Mouse (Mus musculus) kidney, postnatal 0 days (tissue): ENCODE measurements around the gene Ciao2a. TPM values are rescaled to one million over a fixed set of nuclear protein-coding genes. Genes with fewer than 3 reads are reported as not detected.

Experiments used
- ATAC-seq: fragments of 200-750 bp; cut with Nextera tagmentation; replicated peaks from 2 replicates; pipeline ENCODE4 v1.8.0; 2017; ENCODE audit warnings: low read depth, moderate number of reproducible peaks, moderate TSS enrichment, moderate library complexity; ENCODE audit not compliant: low FRiP score
- DNase-seq: peaks from one replicate; pipeline ENCODE4 v3.0.0-alpha.2; 2016; ENCODE audit warnings: low spot score
- H3K27ac ChIP-seq: fragments of 300-500 bp; sonication (generic); 2 replicates; pipeline ENCODE4 v1.5.1; 2014; ENCODE audit warnings: mild to moderate bottlenecking
- H3K27me3 ChIP-seq: fragments of 300-500 bp; sonication (generic); 2 replicates; pipeline ENCODE4 v1.6.1; 2014; ENCODE audit warnings: low read length, mixed read lengths; ENCODE audit not compliant: insufficient read depth
- H3K36me3 ChIP-seq: fragments of 300-500 bp; sonication (generic); 2 replicates; pipeline ENCODE4 v1.6.1; 2014; ENCODE audit warnings: low read length, mixed read lengths; ENCODE audit not compliant: insufficient read depth
- H3K4me1 ChIP-seq: fragments of 300-500 bp; sonication (generic); replicated peaks from 2 replicates; pipeline ENCODE4 v1.6.1; 2014; ENCODE audit warnings: antibody characterized with exemption, low read length, mixed read lengths; ENCODE audit not compliant: insufficient read depth
- H3K4me2 ChIP-seq: fragments of 300-500 bp; sonication (generic); 2 replicates; pipeline ENCODE4 v1.6.1; 2014; ENCODE audit warnings: mild to moderate bottlenecking, low read length, moderate library complexity, mixed read lengths
- H3K4me3 ChIP-seq: fragments of 300-500 bp; sonication (generic); replicated peaks from 2 replicates; pipeline ENCODE4 v1.5.1; 2014; ENCODE audit warnings: low read depth, low read length
- H3K9ac ChIP-seq: fragments of 300-500 bp; sonication (generic); 2 replicates; pipeline ENCODE4 v1.6.1; 2014; ENCODE audit warnings: low read depth, low read length
- H3K9me3 ChIP-seq: fragments of 300-500 bp; sonication (generic); replicated peaks from 2 replicates; pipeline ENCODE4 v1.6.1; 2016; ENCODE audit warnings: low read length, inconsistent platforms, mixed read lengths
- CTCF ChIP-seq: IDR thresholded peaks from 2 replicates; pipeline ENCODE4 v1.5.1; 2016; ENCODE audit warnings: antibody characterized with exemption, low read depth, mild to moderate bottlenecking, moderate library complexity
- WGBS: fragments of 180-500 bp; shearing (Covaris S2); extraction: QIAGEN DNeasy Blood & Tissue Kit; methylation state at CpG from one replicate; pipeline ENCODE4 v1.1.7; 2014; 5-methylcytosine and 5-hydroxymethylcytosine counted together
- polyA plus RNA-seq: library from polyadenylated mRNA; unstranded; fragments of >200 nt; fragmentation: Nextera tagmentation; extraction: Ambion mirVana; gene quantifications from 2 replicates; pipeline ENCODE4 v1.2.1, GENCODE M21; 2015

Gene Ciao2a
- polyA plus RNA-seq, 1 experiment from 2014 or later: 173 TPM

GRCm38 (mm10) chr9:66155534-66155933, 29.1 kb downstream of the Ciao2a start:
- Histone ChIP-seq H3K9ac (no peak overlapping the region), H3K27ac (no peak overlapping the region), H3K27me3 (no peaks in the 10 kb centered on the region), H3K9me3 (no peaks in the 10 kb centered on the region), H3K4me2 (no peak overlapping the region), H3K4me3 (no peak overlapping the region), H3K4me1 (0 out of 2 replicates have a peak, but pooled peaks cover 3% of the 10 kb centered on the region), H3K36me3 (no peaks in the 10 kb centered on the region)
- 91% methylated on average over 1 of the region's 1 CpGs for WGBS
- TF ChIP-seq CTCF: peak; percentile 43
- DNase-seq: peak; percentile 6
- no peak for ATAC-seq

DNA sequence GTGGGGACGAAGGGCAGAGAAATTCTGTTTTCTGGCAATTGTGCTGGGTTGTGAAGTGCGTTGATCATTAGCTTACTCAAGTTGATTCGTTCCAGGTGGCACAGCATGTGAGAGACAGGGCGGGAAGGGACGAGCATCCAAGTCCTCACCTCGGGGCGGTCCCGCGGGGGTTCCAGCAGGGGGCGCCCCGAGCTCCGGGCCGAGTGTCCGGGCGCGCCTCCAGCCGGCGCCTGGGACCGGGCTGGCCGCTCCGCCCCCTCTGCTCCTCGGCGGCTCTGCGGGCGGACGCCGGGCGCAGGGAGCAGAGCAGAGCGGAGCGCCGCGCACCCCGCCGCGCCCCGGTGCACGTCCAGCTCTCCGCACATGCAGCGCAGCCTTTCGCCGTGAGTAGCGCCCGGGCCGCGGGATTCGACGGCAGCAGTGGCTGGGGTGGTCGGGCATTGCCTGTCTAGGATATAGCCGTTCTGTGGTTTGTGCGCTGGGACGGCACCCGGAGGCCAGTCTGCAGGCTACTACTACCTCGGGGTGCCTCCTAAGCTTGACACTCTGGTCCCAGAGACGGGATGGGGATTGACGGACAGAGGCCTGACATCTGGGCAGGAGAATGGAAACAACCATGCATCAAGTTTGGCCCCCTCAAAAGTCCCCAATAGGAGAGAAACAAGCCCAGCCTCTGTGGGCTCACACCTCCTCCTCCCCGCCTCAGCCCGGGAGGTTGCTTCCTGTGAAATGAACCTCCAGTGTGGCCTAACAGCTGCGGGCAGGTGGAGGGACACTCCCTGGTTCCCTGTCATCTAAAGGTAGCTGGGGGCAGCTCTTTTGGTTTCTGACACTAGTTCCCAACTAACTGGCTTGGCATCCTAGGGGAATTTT, 31.8 kb downstream of the Ciao2a start, which contains the start of gene Dapk2:
Gene Dapk2, plus strand, starts transcription at position 266 of the 873 bp plus-strand sequence.
- Histone ChIP-seq H3K9ac (peak within 1 kb of the TSS; percentile 47), H3K4me2 (peak within 1 kb of the TSS; percentile 65), H3K4me1 (0 out of 2 replicates have a peak, but pooled peaks cover 3% of the 10 kb centered on the region), H3K27ac (no peak within 1 kb of the TSS), H3K27me3 (no peaks in the 10 kb centered on the region), H3K4me3 (peak within 1 kb of the TSS; percentile 46), H3K9me3 (no peaks in the 10 kb centered on the region), H3K36me3 (no peaks in the 10 kb centered on the region)
- peak; percentile 88 for DNase-seq
- WGBS: under 1% methylated on average over 57 of the region's 58 CpGs
- peak; percentile 82 for ATAC-seq
- peak; percentile 64 for TF ChIP-seq CTCF

GRCm38 (mm10) chr9:66158885-66159430, 32.5 kb downstream of the Ciao2a start:
- Histone ChIP-seq H3K4me2 (peak overlapping the region; percentile 65; the same call in 1 of the 2 replicates), H3K27me3 (no peaks in the 10 kb centered on the region), H3K4me1 (0 out of 2 replicates have a peak, but pooled peaks cover 3% of the 10 kb centered on the region), H3K9me3 (no peaks in the 10 kb centered on the region), H3K27ac (no peak overlapping the region), H3K4me3 (peak overlapping the region; percentile 46; the same call in 1 of the 2 replicates), H3K9ac (no peak overlapping the region), H3K36me3 (no peaks in the 10 kb centered on the region)
- TF ChIP-seq CTCF: no peak
- DNase-seq: no peak
- ATAC-seq: no peak
- WGBS: 81% methylated on average over 6 of the region's 6 CpGs

DNA sequence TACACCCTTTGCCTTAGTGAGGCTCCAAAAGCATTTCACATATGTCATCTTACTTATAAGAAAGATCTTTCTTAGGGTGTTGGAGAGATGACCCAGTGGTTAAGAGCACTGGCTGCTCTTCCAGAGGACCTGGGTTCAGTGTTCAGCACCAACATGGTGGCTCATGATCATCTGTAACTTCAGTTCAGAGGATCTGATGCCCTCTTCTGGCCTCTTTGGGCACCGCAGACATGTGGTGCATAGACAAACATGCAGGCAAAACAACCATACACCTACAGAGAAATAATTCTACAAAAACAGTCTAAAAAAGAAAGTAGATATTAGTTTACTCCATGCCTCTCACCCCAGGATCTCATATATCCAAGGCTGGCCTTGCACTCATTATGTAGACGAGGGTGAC, 33.7 kb downstream of the Ciao2a start:
- no peak overlapping the region for H3K9ac ChIP-seq
- no peak overlapping the region for H3K4me3 ChIP-seq
- H3K4me1 ChIP-seq: 0 out of 2 replicates have a peak, but pooled peaks cover 3% of the 10 kb centered on the region
- no peaks in the 10 kb centered on the region for H3K9me3 ChIP-seq
- H3K36me3 ChIP-seq: no peaks in the 10 kb centered on the region
- no peak for DNase-seq
- no peak overlapping the region for H3K27ac ChIP-seq
- no peak for ATAC-seq
- TF ChIP-seq CTCF: peak; percentile 25; the same call in 1 of the 2 replicates
- H3K27me3 ChIP-seq: no peaks in the 10 kb centered on the region
- no peak overlapping the region for H3K4me2 ChIP-seq
- 95% methylated on average over 2 of the region's 2 CpGs for WGBS

DNA sequence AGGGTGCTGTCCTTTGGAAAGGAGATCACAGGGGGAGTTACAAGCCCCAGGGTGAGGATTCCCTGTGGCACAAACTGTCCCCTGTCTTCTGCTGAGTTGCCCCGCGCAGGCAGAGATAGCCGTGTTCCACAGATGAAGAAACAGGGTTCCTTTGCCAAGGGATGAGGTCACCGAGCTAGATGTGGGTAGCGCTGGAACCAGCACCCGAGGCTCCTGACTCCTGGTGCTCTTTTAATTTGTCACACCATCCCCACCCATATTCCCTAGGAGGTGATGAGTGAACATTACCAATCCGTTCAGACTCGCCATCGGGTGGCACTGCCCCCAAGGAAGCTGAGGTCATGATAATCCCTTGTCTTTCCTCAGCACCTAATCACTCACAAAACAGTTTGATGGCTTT, 36.6 kb downstream of the Ciao2a start:
- no peak for DNase-seq
- WGBS: 78% methylated on average over 9 of the region's 9 CpGs
- Histone ChIP-seq H3K27me3 (no peaks in the 10 kb centered on the region), H3K9ac (no peak overlapping the region), H3K4me1 (0 out of 2 replicates have a peak, but pooled peaks cover 3% of the 10 kb centered on the region), H3K9me3 (no peaks in the 10 kb centered on the region), H3K4me3 (no peak overlapping the region), H3K4me2 (no peak overlapping the region), H3K36me3 (no peaks in the 10 kb centered on the region), H3K27ac (no peak overlapping the region)
- TF ChIP-seq CTCF: peak; percentile 19; the same call in 1 of the 2 replicates
- no peak for ATAC-seq

- Histone ChIP-seq H3K9me3 (no peaks in the 10 kb centered on the region), H3K27ac (no peak overlapping the region), H3K4me1 (no peaks in the 10 kb centered on the region), H3K27me3 (no peaks in the 10 kb centered on the region), H3K36me3 (no peaks in the 10 kb centered on the region), H3K9ac (no peak overlapping the region), H3K4me2 (no peak overlapping the region), H3K4me3 (no peak overlapping the region)
- 82% methylated on average over 5 of the region's 5 CpGs for WGBS
- DNase-seq (no peak), ATAC-seq (no peak)
- TF ChIP-seq CTCF: no peak
Observed at GRCm38 (mm10) chr9:66167222-66167621, 40.8 kb downstream of the Ciao2a start.
